Mouse (Mus musculus): Measurements from ENCODE around the gene Utp6. TPM values are rescaled to one million over a fixed set of nuclear protein-coding genes. Genes with fewer than 3 reads are reported as not detected.

Gene Utp6
- polyA plus RNA-seq, 1 experiment from 2014 or later: 49.7 TPM

DNA sequence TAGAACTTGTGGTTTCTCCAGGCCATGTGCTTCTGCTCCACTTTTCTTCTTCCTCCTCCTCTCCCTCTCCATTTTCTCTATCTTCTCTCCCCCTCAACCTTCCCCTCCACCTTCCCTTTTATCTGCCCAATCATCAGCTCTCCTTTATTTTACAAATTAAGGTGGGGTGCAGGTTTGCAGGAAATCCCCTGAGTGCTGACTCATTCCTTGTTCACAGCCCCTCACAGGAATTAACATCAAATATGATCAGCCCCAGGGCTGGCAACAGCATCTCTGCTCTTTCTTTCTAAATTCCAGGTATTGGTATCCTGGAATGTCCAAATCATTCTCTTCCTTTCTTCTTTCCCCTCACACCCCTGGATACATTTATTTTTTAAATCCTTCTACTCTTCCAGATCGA, 14.0 kb upstream of the Utp6 start:
- CTCF ChIA-PET: no interaction called here
- no peak for TF ChIP-seq CTCF (IDR thresholded peaks at IDR 0.05)
- in situ Hi-C loops (cut with MboI; ENCODE audit: low pct_unique_long_range_greater_than_20kb): no loop called here
- ATAC-seq (no peak), DNase-seq (ENCODE audit: low read depth, low spot score) (no peak)
- peaks cover 29% of the 10 kb centered on the region for H3K27me3 ChIP-seq
- POLR2A ChIA-PET: no interaction called here

DNA sequence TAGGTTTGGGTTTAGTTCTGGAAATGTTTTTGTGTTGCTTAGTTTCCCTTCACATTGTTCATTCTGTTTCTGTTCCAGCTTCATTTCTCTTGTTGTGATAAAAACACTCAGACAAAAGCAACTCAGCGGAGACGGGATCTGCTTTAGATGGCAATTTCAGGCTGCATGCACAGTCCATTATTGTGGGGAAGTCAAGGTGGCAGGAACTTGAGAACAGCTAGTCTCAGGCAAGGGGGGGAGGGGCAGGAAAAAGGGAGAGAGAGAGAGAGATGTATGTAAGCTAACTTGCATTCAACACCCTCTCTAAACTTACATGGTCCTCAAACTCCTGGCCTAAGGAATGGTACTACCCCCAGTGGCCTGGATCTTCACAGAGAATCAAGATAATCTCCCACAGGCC, 13.2 kb upstream of the Utp6 start:
- no peak for DNase-seq (ENCODE audit: low read depth, low spot score)
- in situ Hi-C loops (cut with MboI; ENCODE audit: low pct_unique_long_range_greater_than_20kb): no loop called here

DNA sequence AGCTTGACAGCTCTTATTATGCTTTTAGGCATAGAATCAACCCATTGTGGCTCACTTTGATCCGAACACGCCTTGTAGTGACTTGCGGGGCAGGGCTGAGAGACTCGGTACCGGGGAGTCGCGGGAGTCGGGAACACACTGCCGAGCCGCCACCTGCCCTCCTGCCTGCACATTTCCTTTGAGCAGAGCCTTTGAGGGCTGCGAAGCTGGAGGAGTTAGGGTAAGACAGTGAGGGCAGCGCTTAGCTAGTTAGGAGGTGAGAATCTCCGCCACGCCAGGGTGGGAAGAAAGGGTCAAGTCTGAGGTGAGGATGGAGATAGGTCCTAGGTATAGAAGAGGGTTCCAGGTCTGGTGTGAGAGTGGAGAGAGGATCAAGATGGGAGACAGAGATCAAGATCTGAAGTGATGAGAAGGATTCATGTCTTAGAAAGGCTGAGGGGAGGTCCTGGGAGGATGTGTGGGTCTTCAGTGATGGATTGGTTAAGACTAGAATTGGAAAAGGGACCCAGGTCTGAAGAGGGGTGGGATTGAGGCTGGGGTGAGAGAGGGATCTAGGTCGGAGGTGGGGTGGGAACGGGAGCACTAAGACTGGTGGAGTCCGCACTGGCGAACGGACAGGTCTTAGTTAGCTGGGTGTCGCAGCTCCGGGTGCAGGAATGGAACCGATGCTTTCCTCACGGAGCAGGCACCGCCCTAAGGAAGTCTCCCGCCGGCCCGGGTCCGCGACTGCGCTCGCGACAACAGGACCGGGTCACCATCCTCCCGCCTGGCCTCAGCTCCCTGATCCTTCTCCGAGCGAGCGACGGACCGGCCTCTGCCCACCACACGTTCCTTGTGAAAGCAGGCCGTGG, 11.7 kb upstream of the Utp6 start:
- ATAC-seq: no peak
- in situ Hi-C loops (cut with MboI; ENCODE audit: low pct_unique_long_range_greater_than_20kb): no loop called here
- no peak for DNase-seq (ENCODE audit: low read depth, low spot score)
- CTCF ChIA-PET: no interaction called here
- POLR2A ChIA-PET: no interaction called here
- no peak for TF ChIP-seq CTCF (IDR thresholded peaks at IDR 0.05)
- peaks cover 20% of the 10 kb centered on the region for H3K27me3 ChIP-seq

More for the DNA sequence above, 13.2 kb upstream of the Utp6 start:
- TF ChIP-seq CTCF (IDR thresholded peaks at IDR 0.05): no peak
- ChIA-PET CTCF (no interaction called here), POLR2A (no interaction called here)
- peaks cover 21% of the 10 kb centered on the region for H3K27me3 ChIP-seq
- ATAC-seq: no peak

DNA sequence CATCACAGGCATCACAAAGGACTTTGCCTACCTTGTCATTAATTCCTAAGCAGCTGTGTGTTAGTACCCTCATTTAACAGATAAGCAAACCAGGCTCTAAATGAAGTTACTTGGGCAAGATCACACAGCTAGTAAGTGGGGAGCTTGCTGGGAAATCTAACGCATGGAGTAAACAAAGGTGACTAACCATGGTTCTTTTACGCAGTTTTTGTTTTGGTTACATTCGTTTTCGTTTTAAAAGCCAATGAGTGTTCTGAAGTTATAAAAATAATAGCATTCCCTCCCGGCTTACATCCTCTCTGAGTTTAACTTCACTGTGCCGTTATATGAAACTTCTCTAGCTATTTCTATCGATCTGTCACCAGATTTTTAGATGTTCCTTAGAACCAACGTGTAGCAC, 10.9 kb upstream of the Utp6 start:
- DNase-seq (ENCODE audit: low read depth, low spot score): no peak
- peaks cover 20% of the 10 kb centered on the region for H3K27me3 ChIP-seq
- ATAC-seq: no peak
- in situ Hi-C loops (cut with MboI; ENCODE audit: low pct_unique_long_range_greater_than_20kb): no loop called here
- ChIA-PET POLR2A (no interaction called here), CTCF (no interaction called here)
- no peak for TF ChIP-seq CTCF (IDR thresholded peaks at IDR 0.05)

DNA sequence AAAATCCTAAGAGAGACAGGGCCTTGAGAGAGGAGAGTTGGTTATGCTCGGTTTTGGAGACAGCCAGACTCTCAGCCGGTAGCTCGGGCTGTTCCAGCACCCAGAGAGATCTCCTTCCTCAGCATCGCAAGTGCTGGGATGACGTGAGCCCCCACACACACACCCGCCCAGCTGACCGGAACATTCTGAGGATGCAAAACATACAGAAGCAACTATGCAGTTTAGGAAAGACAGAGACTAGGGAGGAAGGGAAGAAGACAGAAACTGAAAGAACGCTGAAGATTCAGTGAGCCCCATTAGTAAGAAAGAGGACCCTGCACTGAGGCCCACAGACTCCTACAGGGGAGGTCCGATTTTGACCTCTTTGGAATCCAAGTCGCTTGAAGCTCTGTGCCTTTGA, 5.6 kb upstream of the Utp6 start:
- TF ChIP-seq CTCF (IDR thresholded peaks at IDR 0.05): no peak
- ATAC-seq (no peak), DNase-seq (ENCODE audit: low read depth, low spot score) (no peak)
- H3K27me3 ChIP-seq: peaks cover 9% of the 10 kb centered on the region
- ChIA-PET POLR2A (no interaction called here), CTCF (no interaction called here)
- in situ Hi-C loops (cut with MboI; ENCODE audit: low pct_unique_long_range_greater_than_20kb): no loop called here

DNA sequence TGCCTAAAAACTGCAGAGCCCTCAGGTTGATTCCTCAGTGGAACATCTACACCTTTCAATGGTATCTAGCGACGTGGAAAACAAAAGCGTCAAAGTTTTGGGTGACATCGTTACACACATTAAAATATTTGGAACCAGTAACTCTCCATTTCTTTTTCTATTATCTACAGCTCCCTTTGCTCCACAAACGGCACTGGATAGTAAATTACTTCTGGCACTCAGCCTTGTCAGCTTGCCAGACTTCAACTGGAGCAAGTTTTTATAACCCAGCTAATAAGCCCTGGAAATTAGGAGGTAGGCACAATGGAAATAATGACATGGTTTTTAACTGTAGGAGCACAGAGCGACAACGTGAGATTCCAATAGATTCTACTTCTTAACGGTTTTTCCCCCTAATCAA, 3.7 kb upstream of the Utp6 start:
- no peak for ATAC-seq
- peaks cover 8% of the 10 kb centered on the region for H3K27me3 ChIP-seq
- in situ Hi-C loops (cut with MboI; ENCODE audit: low pct_unique_long_range_greater_than_20kb): no loop called here
- TF ChIP-seq CTCF (IDR thresholded peaks at IDR 0.05): no peak
- DNase-seq (ENCODE audit: low read depth, low spot score): peak; percentile 6
- CTCF ChIA-PET: no interaction called here
- POLR2A ChIA-PET: no interaction called here

DNA sequence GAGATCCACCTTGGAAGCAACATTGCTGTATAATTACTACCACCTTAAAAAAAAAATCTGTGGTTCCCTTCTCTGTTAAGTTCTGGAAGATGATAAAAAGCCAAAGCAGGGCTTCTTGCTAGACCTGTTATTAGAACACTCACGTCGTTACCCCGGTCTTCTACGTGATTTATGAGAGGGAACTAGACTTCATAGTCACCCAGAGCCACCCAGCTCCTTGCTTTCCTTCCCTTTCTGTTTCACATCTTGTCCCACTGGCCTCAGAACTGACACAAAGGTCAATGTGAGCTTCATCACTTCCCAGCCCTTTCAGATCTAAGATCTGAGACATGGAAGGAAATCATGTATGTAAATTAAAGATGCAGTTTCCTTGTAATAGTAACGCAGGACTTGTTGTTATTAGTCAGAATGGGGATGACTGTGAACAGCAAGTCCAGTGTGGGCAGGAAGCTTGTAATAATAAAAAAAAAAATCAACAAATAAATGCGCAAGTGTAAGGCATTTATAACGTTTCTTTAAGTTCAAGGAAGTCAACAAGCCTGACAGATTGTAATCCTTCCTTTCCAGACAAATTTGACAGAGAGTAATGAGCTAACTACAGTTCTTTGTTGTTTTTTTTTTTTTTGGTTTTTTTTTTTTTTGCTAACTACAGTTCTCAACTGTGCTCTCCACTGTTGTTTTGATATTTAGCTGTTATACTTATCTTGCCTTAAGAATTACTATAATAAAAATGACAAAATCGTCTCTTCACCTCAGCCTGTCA, 1.2 kb upstream of the Utp6 start:
- H3K27me3 ChIP-seq: peaks cover 8% of the 10 kb centered on the region
- in situ Hi-C loops (cut with MboI; ENCODE audit: low pct_unique_long_range_greater_than_20kb): no loop called here
- no peak for TF ChIP-seq CTCF (IDR thresholded peaks at IDR 0.05)
- ChIA-PET POLR2A (no interaction called here), CTCF (no interaction called here)
- DNase-seq (ENCODE audit: low read depth, low spot score) (no peak), ATAC-seq (no peak)

DNA sequence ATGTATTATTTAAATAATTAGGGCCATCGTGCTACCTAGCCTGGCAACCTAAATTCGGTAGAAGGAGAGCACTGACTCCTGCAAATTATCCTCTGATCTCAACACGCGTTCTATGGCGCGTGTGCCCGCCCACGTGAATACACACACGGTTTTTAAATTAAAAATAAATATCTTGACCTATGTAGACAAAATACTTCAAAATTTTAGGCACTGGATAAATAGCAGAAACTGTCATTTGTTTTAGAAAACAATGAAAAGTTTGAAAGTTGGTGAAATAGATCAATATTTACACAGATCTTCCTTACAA, 640 bp upstream of the Utp6 start:
- POLR2A ChIA-PET: no interaction called here
- no peak for ATAC-seq
- in situ Hi-C loops (cut with MboI; ENCODE audit: low pct_unique_long_range_greater_than_20kb): no loop called here
- DNase-seq (ENCODE audit: low read depth, low spot score): no peak
- CTCF ChIA-PET: interaction anchor here (1.3 kb wide), 1 partner anchor 43 kb away, joined by 4 read pairs; no protein-coding TSS in a partner anchor
- H3K27me3 ChIP-seq: peaks cover 8% of the 10 kb centered on the region
- TF ChIP-seq CTCF (IDR thresholded peaks at IDR 0.05): no peak

DNA sequence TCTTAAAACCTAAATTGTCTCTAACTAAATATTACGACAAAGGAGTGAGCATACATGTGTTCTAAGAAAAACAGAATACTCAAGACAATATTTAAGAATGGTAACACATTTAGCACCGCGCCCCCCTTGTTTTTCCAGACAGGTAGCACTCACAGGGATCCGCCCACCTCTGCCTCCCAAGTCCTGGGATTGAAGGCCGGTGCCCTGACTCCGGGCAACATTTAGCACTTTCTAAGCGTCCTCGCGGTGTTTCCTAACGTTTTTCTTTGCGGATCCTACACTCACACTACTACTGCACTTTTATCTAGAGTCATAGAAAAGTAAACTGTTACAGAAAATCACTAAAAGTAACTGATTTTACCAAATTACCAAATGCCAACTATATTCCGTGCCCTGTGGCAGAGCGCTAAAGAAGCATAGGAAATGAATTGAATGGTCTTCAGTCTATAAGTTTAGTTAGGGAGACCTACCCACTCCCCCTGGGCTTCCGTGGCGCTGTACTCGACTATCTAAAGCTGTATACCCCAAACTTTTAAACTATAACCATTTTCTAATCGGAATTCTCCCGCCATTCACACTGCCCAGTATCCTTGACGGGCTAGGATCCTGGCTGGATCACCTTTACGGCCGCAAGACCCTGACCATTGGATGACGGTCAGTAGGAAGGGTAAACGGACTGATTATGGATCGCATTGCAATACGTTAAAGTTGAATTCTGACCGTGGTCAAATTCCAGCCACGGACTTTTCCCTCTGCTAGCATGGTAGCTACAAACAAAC, 655 bp downstream of the Utp6 start:
- ATAC-seq (peak; percentile 27), DNase-seq (ENCODE audit: low read depth, low spot score) (no peak)
- POLR2A ChIA-PET: interaction anchor here (1.2 kb wide), 1 partner anchor 12 kb away, joined by 6 read pairs; no protein-coding TSS in a partner anchor
- in situ Hi-C loops (cut with MboI; ENCODE audit: low pct_unique_long_range_greater_than_20kb): no loop called here
- H3K27me3 ChIP-seq: peaks cover 7% of the 10 kb centered on the region
- peak; percentile 5 for TF ChIP-seq CTCF (IDR thresholded peaks at IDR 0.05)
- CTCF ChIA-PET: interaction anchor here (1.0 to 1.3 kb wide), 3 partner anchors 17 to 42 kb away, joined by 3 to 4 read pairs (median 3); partner anchors contain the start of gene Suz12

DNA sequence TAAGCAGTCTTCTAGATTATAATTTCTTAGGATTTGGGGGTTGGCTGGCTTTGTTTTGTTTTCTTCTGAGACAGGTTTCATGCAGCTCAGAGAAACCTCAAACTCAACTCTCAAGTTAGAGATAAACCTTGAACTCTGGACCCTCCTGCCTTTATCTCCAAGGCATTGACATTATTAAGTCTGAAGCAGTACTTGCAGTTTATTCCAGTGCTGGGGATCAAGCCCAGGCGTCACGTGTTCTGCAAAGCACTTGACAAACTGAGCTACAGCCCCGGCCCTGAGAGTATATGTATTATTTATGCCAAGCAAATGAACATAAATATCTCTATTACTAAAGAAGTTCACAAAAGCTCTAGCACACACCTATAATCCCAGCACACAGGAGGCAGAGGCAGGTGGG, 14.9 kb downstream of the Utp6 start:
- ChIA-PET POLR2A (interaction anchor here (0.6 kb wide), 1 partner anchor 425 kb away, joined by 3 read pairs; no protein-coding TSS in a partner anchor), CTCF (no interaction called here)
- TF ChIP-seq CTCF (IDR thresholded peaks at IDR 0.05): no peak
- no peaks in the 10 kb centered on the region for H3K27me3 ChIP-seq
- ATAC-seq: no peak
- in situ Hi-C loops (cut with MboI; ENCODE audit: low pct_unique_long_range_greater_than_20kb): no loop called here
- no peak for DNase-seq (ENCODE audit: low read depth, low spot score)

DNA sequence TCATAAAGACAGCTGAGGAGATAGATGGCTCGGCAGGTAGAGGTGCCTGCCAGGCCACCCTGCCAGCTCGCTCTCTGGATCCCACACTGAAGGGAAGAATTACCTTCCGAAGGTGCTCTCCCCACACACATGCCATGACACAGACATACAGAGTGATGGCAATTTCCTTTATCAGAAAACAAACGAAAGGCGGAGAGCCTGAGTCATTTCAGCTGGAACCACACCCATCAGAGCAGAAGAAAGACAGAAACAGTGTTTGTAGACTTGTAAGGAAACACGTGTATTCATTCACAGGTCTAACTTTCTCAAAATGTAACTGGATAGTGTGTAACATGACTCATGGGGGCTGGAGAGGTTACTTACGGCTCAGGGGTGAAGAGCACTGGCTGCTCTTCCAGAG, 18.6 kb downstream of the Utp6 start:
- CTCF ChIA-PET: no interaction called here
- TF ChIP-seq CTCF (IDR thresholded peaks at IDR 0.05): no peak
- in situ Hi-C loops (cut with MboI; ENCODE audit: low pct_unique_long_range_greater_than_20kb): no loop called here
- POLR2A ChIA-PET: no interaction called here
- DNase-seq (ENCODE audit: low read depth, low spot score) (no peak), ATAC-seq (no peak)
- no peaks in the 10 kb centered on the region for H3K27me3 ChIP-seq

All from Patski (cell line).